Mouse (Mus musculus): ENCODE measurements around the gene Oprm1. TPM values are rescaled to one million over a fixed set of nuclear protein-coding genes. Genes with fewer than 3 reads are reported as not detected.
"Not testable (repeated sequence)": the region's sequence is repeated elsewhere in the genome, so short reads cannot be mapped to it uniquely, and the experiment has no call there.

Gene Oprm1
- total RNA-seq (2014; fragmentation: Nextera tagmentation) (not detected in 2 replicates), total RNA-seq (2017) (not detected in 2 replicates)

- ATAC-seq (replicated peaks; ENCODE audit: poor library complexity, severe bottlenecking) = no peak
These were observed at the start of gene Oprm1 for GRCm38 (mm10) chr10:6758206-6758605. TSS of gene Oprm1 (plus strand) at chr10:6758506.

GRCm38 (mm10) chr10:6717181-6717948 lies 40.9 kb upstream of the Oprm1 start:
- ATAC-seq (replicated peaks; ENCODE audit: poor library complexity, severe bottlenecking) = peak; percentile 96

DNA sequence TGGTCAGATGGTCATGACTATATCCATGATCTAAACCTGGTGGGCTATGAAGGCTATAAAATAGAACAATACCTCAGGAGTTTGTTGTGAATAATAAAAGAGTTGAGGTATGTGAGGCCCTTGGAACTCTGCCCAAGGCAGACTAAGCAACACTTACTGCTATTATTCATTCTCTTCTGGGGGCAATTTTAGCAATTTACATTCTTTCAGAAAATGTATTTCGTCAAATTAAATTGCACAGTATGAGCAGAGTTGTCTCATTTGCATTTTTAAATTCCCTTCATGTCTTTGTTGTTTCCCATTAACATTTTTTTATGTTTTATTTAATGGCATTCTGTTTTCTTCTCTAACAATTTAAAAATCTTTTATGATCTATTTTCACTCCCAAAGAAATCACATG lies 34.5 kb upstream of the Oprm1 start:
- ATAC-seq (replicated peaks; ENCODE audit: poor library complexity, severe bottlenecking) = no peak

- ATAC-seq (replicated peaks; ENCODE audit: poor library complexity, severe bottlenecking) = no peak
These were observed 29.8 kb upstream of the Oprm1 start for GRCm38 (mm10) chr10:6728469-6728868.

- peak; percentile 99 for ATAC-seq (replicated peaks; ENCODE audit: poor library complexity, severe bottlenecking)
These were observed 4.9 kb upstream of the Oprm1 start for GRCm38 (mm10) chr10:6753375-6753774.

GRCm38 (mm10) chr10:6761287-6761811 lies 3.0 kb downstream of the Oprm1 start, which contains the start of gene Gm10945:
TSS of gene Gm10945 (minus strand) at chr10:6761761.
- ATAC-seq (replicated peaks; ENCODE audit: poor library complexity, severe bottlenecking) = no peak; the same call in 1 of the 2 replicates

GRCm38 (mm10) chr10:6788517-6789237 lies 30.4 kb downstream of the Oprm1 start:
- ATAC-seq (replicated peaks; ENCODE audit: poor library complexity, severe bottlenecking) = peak; percentile 65

DNA sequence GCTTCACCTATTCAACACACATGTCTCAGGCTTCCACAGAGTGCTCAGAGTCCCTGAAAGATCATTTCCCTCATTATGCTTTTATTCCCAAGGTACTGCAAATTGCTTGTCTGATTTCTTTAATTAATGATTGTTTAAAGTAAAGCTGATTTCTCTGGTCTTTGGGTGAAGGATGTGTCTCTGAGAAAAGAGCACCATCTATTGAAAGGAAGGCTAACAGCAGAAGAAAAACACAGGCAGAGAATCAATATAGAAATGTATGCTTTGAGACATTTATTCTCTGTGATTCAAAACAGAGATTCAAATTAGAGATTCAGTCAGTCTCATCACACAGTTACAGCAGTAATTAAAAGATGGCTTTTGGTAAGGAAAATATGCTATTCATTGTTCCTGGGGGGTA lies 31.9 kb downstream of the Oprm1 start:
- no peak for ATAC-seq (replicated peaks; ENCODE audit: poor library complexity, severe bottlenecking)

DNA sequence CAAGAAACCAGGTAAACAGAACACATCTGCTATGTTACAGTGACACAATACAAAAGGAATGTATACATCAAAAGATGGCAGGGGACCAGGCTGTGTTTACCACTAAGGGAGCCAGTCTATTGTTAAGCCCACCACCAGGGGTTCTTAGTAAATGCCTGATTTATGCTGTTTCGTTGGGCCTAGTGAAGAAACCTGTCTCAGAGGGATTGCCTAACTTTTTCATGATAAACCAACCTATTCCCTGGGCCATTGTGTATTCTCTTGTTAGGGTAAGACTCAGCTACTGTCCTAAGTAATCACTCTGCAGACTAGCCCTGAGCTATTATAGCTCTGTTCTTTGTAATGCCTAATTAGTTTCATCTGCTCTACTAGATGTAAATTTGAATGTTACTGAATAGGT lies 62.3 kb downstream of the Oprm1 start:
- no peak for ATAC-seq (replicated peaks; ENCODE audit: poor library complexity, severe bottlenecking)

DNA sequence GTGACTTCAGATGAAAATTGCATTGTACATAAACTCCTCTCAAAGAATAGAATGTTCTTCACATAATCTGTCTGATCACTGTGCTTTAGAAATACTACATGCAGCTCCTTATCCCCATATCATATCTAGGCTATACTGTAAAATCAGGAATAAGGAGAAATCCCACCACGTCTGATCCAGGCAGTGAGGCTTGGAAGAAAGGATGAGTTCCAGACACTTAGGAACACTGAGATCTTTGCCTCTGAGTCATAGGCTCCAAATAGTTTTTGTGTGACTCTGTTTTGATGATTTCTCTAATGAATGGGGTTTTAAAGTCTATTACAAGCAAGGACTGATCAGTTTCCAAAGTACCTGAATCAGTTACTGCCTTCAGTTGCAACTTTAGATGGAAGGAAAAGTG lies 83.9 kb downstream of the Oprm1 start:
- ATAC-seq (replicated peaks; ENCODE audit: poor library complexity, severe bottlenecking) = no peak

DNA sequence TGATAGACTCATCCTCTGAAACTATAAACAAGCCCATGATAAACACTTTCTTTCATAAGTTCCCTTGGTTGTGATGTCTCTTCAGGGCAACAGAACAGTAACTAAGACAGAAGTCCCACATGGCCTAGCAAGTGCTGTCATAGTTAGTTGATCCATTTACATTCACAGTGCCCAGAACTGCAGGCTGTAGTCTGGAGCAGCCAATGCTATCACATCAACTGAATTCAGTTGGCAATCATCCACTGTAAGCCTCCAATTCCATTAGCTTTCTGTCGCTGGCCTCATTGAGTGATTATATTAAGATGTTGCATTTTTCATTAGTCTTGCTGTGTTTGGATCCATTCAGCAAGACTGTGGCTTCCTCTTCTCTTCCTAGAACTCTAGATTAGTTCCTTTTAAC lies 88.0 kb downstream of the Oprm1 start:
- no peak for ATAC-seq (replicated peaks; ENCODE audit: poor library complexity, severe bottlenecking)

DNA sequence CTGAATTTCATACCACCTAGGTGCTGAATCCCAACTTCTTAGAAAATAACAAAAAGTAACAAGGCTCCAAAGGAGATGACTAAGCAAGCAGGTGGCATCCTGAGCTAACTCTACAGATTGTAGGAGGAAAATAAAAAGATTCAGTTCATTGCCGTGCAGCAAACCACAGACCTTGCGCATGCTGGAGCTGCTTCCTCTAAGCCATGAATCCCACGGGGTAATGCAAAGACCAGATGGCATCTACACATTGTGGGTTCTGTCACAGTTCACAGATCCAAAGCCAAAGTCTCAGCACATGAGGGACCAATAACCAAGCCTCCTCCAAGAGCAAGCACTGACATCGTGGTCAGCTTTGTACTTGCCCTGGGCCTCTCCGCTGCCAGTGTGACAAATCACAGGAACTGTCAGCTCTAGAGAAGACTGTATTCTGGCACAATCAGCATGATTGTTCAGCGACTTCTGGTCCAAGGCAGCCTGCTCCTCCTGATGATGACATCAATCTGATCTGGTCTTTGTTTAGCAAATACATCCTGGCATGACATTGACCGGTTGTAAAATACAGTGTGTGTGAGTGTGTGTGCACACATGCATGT lies 90.0 kb downstream of the Oprm1 start:
- no peak for ATAC-seq (replicated peaks; ENCODE audit: poor library complexity, severe bottlenecking)

DNA sequence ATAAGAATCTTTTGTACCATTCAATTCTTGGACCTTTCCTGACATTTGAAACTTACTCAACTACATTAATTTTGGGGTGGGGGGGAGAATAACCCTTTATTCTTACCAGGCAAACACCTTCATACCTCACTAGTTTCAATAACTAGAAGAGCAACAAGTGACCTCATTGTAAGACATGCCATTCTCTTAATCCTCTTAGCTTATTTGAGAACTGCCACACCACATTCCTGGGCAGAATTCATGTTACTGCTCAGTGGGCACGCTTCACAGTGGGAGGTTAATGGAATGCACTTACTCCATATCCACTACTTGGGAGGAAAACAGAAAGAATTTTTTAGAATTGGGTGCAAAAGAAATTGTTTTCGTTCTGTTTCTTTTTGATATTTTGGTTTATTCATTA lies 90.5 kb downstream of the Oprm1 start:
- ATAC-seq (replicated peaks; ENCODE audit: poor library complexity, severe bottlenecking) = no peak

GRCm38 (mm10) chr10:6855812-6856211 lies 97.5 kb downstream of the Oprm1 start:
- ATAC-seq (replicated peaks; ENCODE audit: poor library complexity, severe bottlenecking) = no peak

- ATAC-seq (replicated peaks; ENCODE audit: poor library complexity, severe bottlenecking) = no peak
These were observed 113.2 kb downstream of the Oprm1 start for GRCm38 (mm10) chr10:6871418-6872072.

GRCm38 (mm10) chr10:6873917-6874316 lies 115.6 kb downstream of the Oprm1 start:
- peak; percentile 44 for ATAC-seq (replicated peaks; ENCODE audit: poor library complexity, severe bottlenecking)

- ATAC-seq (replicated peaks; ENCODE audit: poor library complexity, severe bottlenecking) = no peak
These were observed 120.1 kb downstream of the Oprm1 start for GRCm38 (mm10) chr10:6878276-6878881.

DNA sequence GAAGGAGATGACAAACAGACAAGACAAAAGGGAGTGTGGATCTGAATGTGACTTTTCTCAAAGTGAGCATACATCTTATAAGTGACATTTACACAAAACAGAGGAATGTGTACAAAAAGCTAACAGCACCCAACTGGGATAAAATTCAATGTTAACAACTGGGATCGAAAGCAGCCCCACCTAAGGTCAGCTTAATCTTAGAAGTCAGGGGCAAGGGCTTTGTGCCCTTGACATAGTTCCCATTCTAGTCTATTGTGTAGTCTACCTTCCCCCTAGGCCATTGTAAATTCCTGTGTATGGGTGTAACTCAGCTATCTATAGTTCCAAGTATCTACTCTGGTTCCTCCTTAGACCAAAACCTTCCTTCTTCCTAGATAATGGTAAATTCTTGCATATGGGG lies 123.7 kb downstream of the Oprm1 start:
- ATAC-seq (replicated peaks; ENCODE audit: poor library complexity, severe bottlenecking) = not testable (repeated sequence)

GRCm38 (mm10) chr10:6885460-6885859 lies 127.2 kb downstream of the Oprm1 start:
- ATAC-seq (replicated peaks; ENCODE audit: poor library complexity, severe bottlenecking) = 0 out of 2 replicates have a peak, but pooled peaks have one; percentile 46

GRCm38 (mm10) chr10:6889640-6890245 lies 131.4 kb downstream of the Oprm1 start:
- ATAC-seq (replicated peaks; ENCODE audit: poor library complexity, severe bottlenecking) = no peak
